In the genomic region with DNA sequence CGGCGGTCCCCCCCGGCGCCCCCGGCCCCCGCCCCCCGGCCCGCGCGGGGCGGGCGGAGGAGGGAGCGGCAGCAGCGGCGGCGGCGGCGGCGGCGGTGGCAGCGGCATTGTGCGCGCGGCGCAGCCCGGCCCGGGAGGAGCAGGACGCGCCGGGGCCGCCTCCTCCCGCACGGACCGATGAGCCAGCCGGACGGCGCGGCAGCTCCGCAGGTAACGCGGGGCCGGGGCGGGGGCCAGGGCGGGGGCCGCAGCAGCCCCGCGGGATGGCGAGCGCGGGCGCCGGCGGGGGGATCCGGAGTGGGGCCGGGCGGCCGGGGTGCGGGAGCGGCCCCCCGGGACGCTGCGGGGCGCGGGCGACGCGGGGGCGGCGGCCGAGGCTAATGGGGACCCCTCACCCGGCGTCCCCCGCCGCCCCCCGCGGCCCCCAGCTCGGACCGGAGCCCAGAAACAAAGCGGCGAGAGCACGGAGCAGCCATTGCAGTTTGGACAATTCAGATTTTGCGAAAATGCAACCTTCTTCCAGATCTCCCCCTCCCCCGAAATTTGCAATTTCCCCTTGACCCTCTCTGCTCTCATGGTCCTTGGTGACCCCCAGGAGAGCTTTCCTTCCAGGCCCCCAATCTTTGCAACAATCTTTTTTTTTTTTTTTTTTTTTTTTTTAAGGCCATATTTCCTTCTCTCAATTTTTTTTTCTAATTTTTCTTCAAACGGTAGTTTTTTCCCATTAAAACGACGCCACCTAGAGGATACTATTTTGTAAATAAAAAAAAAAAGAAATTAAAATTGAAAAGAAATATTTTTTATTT, we compare ENCODE assay signal across 8 mouse cellular contexts. TPM values are rescaled to one million over a fixed set of nuclear protein-coding genes. Genes with fewer than 3 reads are reported as not detected.
DNase-seq lines count a peak whose midpoint lies in the region; ATAC-seq lines count a peak whose summit lies in the region.

A gene (plus strand): TSS at position 77 of the 806 bp plus-strand sequence.

- peaks cover 5% of the 10 kb centered on the region; the same call in 1 of the 2 replicates for H3K27me3 ChIP-seq in forebrain, embryonic 12.5 days
- no peaks in the 10 kb centered on the region for H3K27me3 ChIP-seq in intestine, embryonic 15.5 days (replicated peaks)
- H3K27me3 ChIP-seq in midbrain, embryonic 10.5 days (ENCODE audit: low read depth, poor library complexity, severe bottlenecking): no peaks in the 10 kb centered on the region

- H3K4me2 ChIP-seq in forebrain, embryonic 12.5 days: peak within 1 kb of the TSS; percentile 71
- H3K4me2 ChIP-seq in intestine, embryonic 15.5 days (replicated peaks): peak within 1 kb of the TSS; percentile 73

- H3K4me1 ChIP-seq in brown adipose tissue, adult 24 weeks (ENCODE audit: control insufficient read depth, insufficient read depth, insufficient read length, low read length): no peaks in the 10 kb centered on the region
- H3K4me1 ChIP-seq in forebrain, embryonic 12.5 days: 0 out of 2 replicates have a peak, but pooled peaks cover 2% of the 10 kb centered on the region
- H3K4me1 ChIP-seq in intestine, embryonic 15.5 days (replicated peaks): peaks cover 11% of the 10 kb centered on the region
- H3K4me1 ChIP-seq in midbrain, embryonic 10.5 days: peaks cover 22% of the 10 kb centered on the region

- H3K36me3 ChIP-seq in forebrain, embryonic 12.5 days (replicated peaks): no peaks in the 10 kb centered on the region
- no peaks in the 10 kb centered on the region for H3K36me3 ChIP-seq in intestine, embryonic 15.5 days
- 0 out of 2 replicates have a peak, but pooled peaks cover 7% of the 10 kb centered on the region for H3K36me3 ChIP-seq in midbrain, embryonic 10.5 days

- H3K9ac ChIP-seq in forebrain, embryonic 12.5 days: peak within 1 kb of the TSS; percentile 97
- peak within 1 kb of the TSS; percentile 95 for H3K9ac ChIP-seq in intestine, embryonic 15.5 days

- H3K27ac ChIP-seq in brown adipose tissue, adult 24 weeks (replicated peaks; ENCODE audit: low read depth, low read length): no peak within 1 kb of the TSS
- peak within 1 kb of the TSS; percentile 91 for H3K27ac ChIP-seq in forebrain, embryonic 12.5 days
- peak within 1 kb of the TSS; percentile 84 for H3K27ac ChIP-seq in intestine, embryonic 15.5 days
- peak within 1 kb of the TSS; percentile 97 for H3K27ac ChIP-seq in midbrain, embryonic 10.5 days (replicated peaks)

- peak within 1 kb of the TSS; percentile 74 for H3K4me3 ChIP-seq in brown adipose tissue, adult 24 weeks (ENCODE audit: insufficient read depth, low read depth, low read length)
- peak within 1 kb of the TSS; percentile 84 for H3K4me3 ChIP-seq in forebrain, embryonic 12.5 days (replicated peaks)
- peak within 1 kb of the TSS; percentile 94 for H3K4me3 ChIP-seq in intestine, embryonic 15.5 days (replicated peaks)
- peak within 1 kb of the TSS; percentile 82 for H3K4me3 ChIP-seq in midbrain, embryonic 10.5 days

- H3K9me3 ChIP-seq in forebrain, embryonic 12.5 days: no peaks in the 10 kb centered on the region
- H3K9me3 ChIP-seq in intestine, embryonic 15.5 days: no peaks in the 10 kb centered on the region
- no peaks in the 10 kb centered on the region for H3K9me3 ChIP-seq in midbrain, embryonic 10.5 days (replicated peaks)

- ATAC-seq in forebrain, embryonic 12.5 days (ENCODE audit: low FRiP score): peak; percentile 81
- peak; percentile 78 for ATAC-seq in intestine, embryonic 15.5 days

- peak; percentile 39 for DNase-seq in right cerebral cortex, postnatal 4 days
- DNase-seq in right cerebral cortex, adult 18-20 months: no peak
- DNase-seq in midbrain, embryonic 10.5 days (ENCODE audit: low spot score): peak; percentile 54
- DNase-seq in layer of hippocampus, postnatal 36 days: no peak
- no peak for DNase-seq in urinary bladder, postnatal 4 days (ENCODE audit: low spot score in 2 of 2)

- WGBS in forebrain, embryonic 12.5 days: under 1% methylated on average over 25 of the region's 86 CpGs
- WGBS in intestine, embryonic 15.5 days: 1% methylated on average over 26 of the region's 86 CpGs
- 3% methylated on average over 54 of the region's 86 CpGs for WGBS in midbrain, embryonic 10.5 days

RNA-seq across cellular contexts. Expression of the gene that starts here (rescaled TPM):
- 0.28 and 0.42 TPM in 2 replicates for polyA plus RNA-seq in brown adipose tissue, adult 24 weeks (2012; ENCODE audit: insufficient read depth, insufficient read length, missing spikeins)
- 32.4 and 34.2 TPM in 2 replicates for polyA plus RNA-seq in forebrain, embryonic 12.5 days (2016; fragmentation: Nextera tagmentation; extraction: Ambion mirVana)
- polyA plus RNA-seq in intestine, embryonic 15.5 days (2015; fragmentation: Nextera tagmentation; extraction: Ambion mirVana): 20.1 and 20.6 TPM in 2 replicates
- 23.9 and 26.6 TPM in 2 replicates for polyA plus RNA-seq in midbrain, embryonic 10.5 days (2016; fragmentation: Nextera tagmentation; extraction: Ambion mirVana)
- 1 to 10 TPM; 2.7 to 2.9 TPM for total RNA-seq in layer of hippocampus, postnatal 36 days (2021)

Comparison
In these comparisons a context has a peak if more than half of its experiments do, and no peak if none do; other contexts are left out.
1. RNA of the gene that starts here (polyA plus RNA-seq): 32.4 to 34.2 TPM in forebrain, embryonic 12.5 days, 23.9 to 26.6 TPM in midbrain, embryonic 10.5 days and 20.1 to 20.6 TPM in intestine, embryonic 15.5 days; 0.28 to 0.42 TPM in brown adipose tissue, adult 24 weeks; every median in the first group is over 10 times any median in the second.
2. DNase-seq: peak in right cerebral cortex, postnatal 4 days (single experiment) and midbrain, embryonic 10.5 days (single experiment); none in right cerebral cortex, adult 18-20 months (single experiment), layer of hippocampus, postnatal 36 days (0 of 2) and urinary bladder, postnatal 4 days (0 of 2).
3. Peak in every context shown above with its lines, with median percentiles within 50 percentile points of each other: H3K4me3 ChIP-seq.